Mouse (Mus musculus) liver, embryonic 14.5 days (tissue): ENCODE data around the gene Gm27021. TPM values are rescaled to one million over a fixed set of nuclear protein-coding genes. Genes with fewer than 3 reads are reported as not detected.
A peak's percentile ranks its signal among the peaks of the same experiment; 100 is the strongest.

Experiments
- ATAC-seq: fragments of 200-750 bp; cut with Nextera tagmentation; 2 replicates; pipeline ENCODE4 v1.8.0; 2017; ENCODE audit warnings: moderate number of reproducible peaks, mild to moderate bottlenecking, moderate library complexity; ENCODE audit not compliant: insufficient read depth
- DNase-seq, 3 experiments: peaks; one replicate each; pipeline ENCODE4 v3.0.0-alpha.2; 2012 to 2013; ENCODE audit warnings: low read depth in 3 of 3, low spot score in 3 of 3
- H3K27ac ChIP-seq: fragments of 300-500 bp; sonication (generic); 2 replicates; pipeline ENCODE4 v1.5.1; 2014; ENCODE audit warnings: moderate library complexity, mild to moderate bottlenecking, control low read depth, inconsistent platforms
- H3K27me3 ChIP-seq: fragments of 300-500 bp; sonication (generic); 2 replicates; pipeline ENCODE4 v1.6.1; 2014; ENCODE audit warnings: mild to moderate bottlenecking, low read length, moderate library complexity; ENCODE audit not compliant: control insufficient read depth, insufficient read depth
- H3K36me3 ChIP-seq: fragments of 300-500 bp; sonication (generic); replicated peaks from 2 replicates; pipeline ENCODE4 v1.6.1; 2014; ENCODE audit warnings: low read depth; ENCODE audit not compliant: control insufficient read depth, insufficient read depth
- H3K4me1 ChIP-seq, 2 experiments: fragments of 200-500 bp in 1 of 2; fragments of 300-500 bp in 1 of 2; sonication (generic) in 1 of 2; replicated peaks; 2 replicates each; pipeline ENCODE4 v1.6.1; 2012 to 2014; ENCODE audit warnings: antibody characterized with exemption in 1 of 2, inconsistent platforms in 1 of 2, low read length in 1 of 2; ENCODE audit not compliant: control insufficient read depth in 2 of 2, insufficient read depth in 2 of 2
- H3K4me2 ChIP-seq: fragments of 300-500 bp; sonication (generic); 2 replicates; pipeline ENCODE4 v1.6.1; 2014; ENCODE audit warnings: low read depth, mild to moderate bottlenecking, control low read depth, moderate library complexity
- H3K4me3 ChIP-seq, 2 experiments: fragments of 200-500 bp in 1 of 2; fragments of 300-500 bp in 1 of 2; sonication (generic) in 1 of 2; 2 replicates each; pipeline ENCODE4 v1.5.1; 2012 to 2014; ENCODE audit warnings: low read depth in 2 of 2, low read length in 2 of 2, mild to moderate bottlenecking in 2 of 2, control low read depth in 1 of 2, inconsistent platforms in 1 of 2, moderate library complexity in 1 of 2; ENCODE audit not compliant: insufficient read depth in 1 of 2
- H3K9ac ChIP-seq: fragments of 300-500 bp; sonication (generic); replicated peaks from 2 replicates; pipeline ENCODE4 v1.6.1; 2014; ENCODE audit warnings: mild to moderate bottlenecking, control low read depth, moderate library complexity
- H3K9me3 ChIP-seq: fragments of 300-500 bp; sonication (generic); 2 replicates; pipeline ENCODE4 v1.6.1; 2016; ENCODE audit warnings: low read length, mixed read lengths; ENCODE audit not compliant: control insufficient read depth
- CTCF ChIP-seq: IDR thresholded peaks from 2 replicates; pipeline ENCODE4 v1.5.1; 2016; ENCODE audit warnings: antibody characterized with exemption, low read depth, control low read depth
- EP300 ChIP-seq: IDR thresholded peaks from 2 replicates; pipeline ENCODE4 v1.6.1; 2016; ENCODE audit warnings: antibody characterized with exemption, low read depth
- WGBS: fragments of 180-500 bp; shearing (Covaris S2); extraction: QIAGEN DNeasy Blood & Tissue Kit; methylation state at CpG from one replicate; pipeline ENCODE4 v1.1.7; 2014; ENCODE audit not compliant: insufficient replicate concordance; 5-methylcytosine and 5-hydroxymethylcytosine counted together
- polyA plus RNA-seq, 2 experiments: library from polyadenylated mRNA; depleted of rRNA in 1 of 2; stranded (reverse) in 1 of 2; unstranded in 1 of 2; fragments of >200 nt; fragmentation: Nextera tagmentation in 1 of 2; extraction: Ambion mirVana in 1 of 2; gene quantifications; 2 replicates each; pipeline versions ENCODE4 v1.2.1 to v1.2.3; 2012 to 2014

The Gm27021 gene
- polyA plus RNA-seq, 2 experiments: 0.38 TPM; not detected in 1

- Histone ChIP-seq H3K27ac (no peak overlapping the region), H3K36me3 (no peaks in the 10 kb centered on the region), H3K4me3 (no peak overlapping the region), H3K4me2 (peak overlapping the region; percentile 75), H3K9me3 (no peaks in the 10 kb centered on the region), H3K4me1 (no peaks in the 10 kb centered on the region), H3K9ac (no peak overlapping the region), H3K27me3 (peaks cover 24% of the 10 kb centered on the region)
- DNase-seq (no peak), ATAC-seq (no peak)
- TF ChIP-seq CTCF: no peak
- TF ChIP-seq EP300: no peak
- WGBS: 39% methylated on average over 17 of the region's 17 CpGs
These were observed 34.8 kb downstream of the Gm27021 start for GRCm38 (mm10) chr8:120632969-120633664.

- Histone ChIP-seq H3K27me3 (peaks cover 24% of the 10 kb centered on the region), H3K4me3 (no peak overlapping the region), H3K9ac (no peak overlapping the region), H3K9me3 (no peaks in the 10 kb centered on the region), H3K4me2 (no peak overlapping the region), H3K36me3 (no peaks in the 10 kb centered on the region), H3K4me1 (no peaks in the 10 kb centered on the region), H3K27ac (no peak overlapping the region)
- WGBS: 77% methylated on average over 21 of the region's 21 CpGs
- ATAC-seq (no peak), DNase-seq (no peak)
- TF ChIP-seq CTCF (no peak), EP300 (no peak)
These were observed 36.2 kb downstream of the Gm27021 start for GRCm38 (mm10) chr8:120631441-120632375.

- no peak for TF ChIP-seq EP300
- no peak for TF ChIP-seq CTCF
- no peaks in the 10 kb centered on the region for H3K4me1 ChIP-seq
- H3K4me2 ChIP-seq: no peak overlapping the region
- ATAC-seq (no peak), DNase-seq (no peak)
- peaks cover 24% of the 10 kb centered on the region for H3K27me3 ChIP-seq
- H3K4me3 ChIP-seq: no peak overlapping the region
- no peak overlapping the region for H3K9ac ChIP-seq
- H3K36me3 ChIP-seq: no peaks in the 10 kb centered on the region
- H3K9me3 ChIP-seq: no peaks in the 10 kb centered on the region
- WGBS: 20% methylated on average over 6 of the region's 6 CpGs
- no peak overlapping the region for H3K27ac ChIP-seq
These were observed 37.0 kb downstream of the Gm27021 start for GRCm38 (mm10) chr8:120630848-120631247.

GRCm38 (mm10) chr8:120630031-120630430 is 37.8 kb downstream of the Gm27021 start:
- Histone ChIP-seq H3K27ac (no peak overlapping the region), H3K27me3 (peaks cover 21% of the 10 kb centered on the region), H3K9me3 (no peaks in the 10 kb centered on the region), H3K36me3 (no peaks in the 10 kb centered on the region), H3K9ac (no peak overlapping the region), H3K4me3 (no peak overlapping the region), H3K4me2 (no peak overlapping the region), H3K4me1 (no peaks in the 10 kb centered on the region)
- DNase-seq (no peak), ATAC-seq (no peak)
- 56% methylated on average over 5 of the region's 5 CpGs for WGBS
- TF ChIP-seq CTCF (no peak), EP300 (no peak)

- H3K27ac ChIP-seq: no peak overlapping the region
- H3K4me1 ChIP-seq: peaks cover 0 to 6% of the 10 kb centered on the region in 2 experiments; a peak in 1 of 4 replicates
- H3K9ac ChIP-seq: no peak overlapping the region
- DNase-seq (no peak), ATAC-seq (no peak)
- H3K36me3 ChIP-seq: no peaks in the 10 kb centered on the region
- H3K27me3 ChIP-seq: no peaks in the 10 kb centered on the region; the same call in 1 of the 2 replicates
- 77% methylated on average over 5 of the region's 5 CpGs for WGBS
- TF ChIP-seq EP300 (no peak), CTCF (no peak)
- no peak overlapping the region for H3K4me2 ChIP-seq
- no peaks in the 10 kb centered on the region for H3K9me3 ChIP-seq
- H3K4me3 ChIP-seq: no peak overlapping the region
These were observed 40.6 kb downstream of the Gm27021 start for GRCm38 (mm10) chr8:120627298-120627697.
